Mouse (Mus musculus): ENCODE results near the gene Chst12.
A peak's percentile ranks its signal among the peaks of the same experiment; 100 is the strongest.

The Chst12 gene

DNA sequence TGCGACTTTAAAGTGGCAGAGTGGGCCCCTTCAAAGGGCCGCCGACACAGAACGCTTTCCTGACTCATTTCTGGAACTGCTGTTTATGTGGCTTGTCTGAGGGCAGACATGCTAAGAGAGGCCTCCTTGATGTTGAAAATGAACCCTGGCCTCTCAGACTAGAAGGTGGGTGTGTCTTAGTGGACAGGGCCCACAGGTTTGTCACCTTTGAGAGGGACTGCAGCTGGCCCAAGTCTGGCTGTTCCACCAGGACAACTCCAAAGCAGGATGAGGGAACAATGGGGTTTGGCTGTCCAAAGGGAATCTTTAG is 12.5 kb downstream of the Chst12 start:
- DNase-seq: no peak

GRCm38 (mm10) chr5:140521196-140521595 is 15.8 kb downstream of the Chst12 start:
- DNase-seq: no peak

GRCm38 (mm10) chr5:140526754-140527153 is 21.4 kb downstream of the Chst12 start:
- no peak for DNase-seq

- DNase-seq: no peak
Observed at GRCm38 (mm10) chr5:140538111-140538683, 32.8 kb downstream of the Chst12 start.

DNA sequence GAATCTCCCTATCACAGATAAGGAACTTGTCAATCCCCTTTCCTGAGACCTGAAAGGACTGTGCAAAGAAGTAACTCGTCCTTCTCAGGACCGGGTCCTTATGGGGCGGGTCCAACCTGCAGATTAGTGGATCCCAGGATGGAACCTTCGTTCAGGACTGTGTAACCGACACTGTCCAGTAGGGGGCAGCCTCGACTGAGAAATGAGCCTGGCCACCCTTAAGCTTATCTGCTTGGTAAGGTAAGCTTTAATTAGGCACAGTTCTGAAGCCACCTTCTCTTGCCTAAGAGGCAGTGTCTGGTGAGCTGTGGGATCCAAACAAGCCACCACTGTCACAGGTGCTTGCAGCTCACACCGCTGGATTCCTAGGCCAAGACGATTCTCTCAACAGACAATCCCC is 34.8 kb downstream of the Chst12 start:
- DNase-seq: peak; percentile 62

DNA sequence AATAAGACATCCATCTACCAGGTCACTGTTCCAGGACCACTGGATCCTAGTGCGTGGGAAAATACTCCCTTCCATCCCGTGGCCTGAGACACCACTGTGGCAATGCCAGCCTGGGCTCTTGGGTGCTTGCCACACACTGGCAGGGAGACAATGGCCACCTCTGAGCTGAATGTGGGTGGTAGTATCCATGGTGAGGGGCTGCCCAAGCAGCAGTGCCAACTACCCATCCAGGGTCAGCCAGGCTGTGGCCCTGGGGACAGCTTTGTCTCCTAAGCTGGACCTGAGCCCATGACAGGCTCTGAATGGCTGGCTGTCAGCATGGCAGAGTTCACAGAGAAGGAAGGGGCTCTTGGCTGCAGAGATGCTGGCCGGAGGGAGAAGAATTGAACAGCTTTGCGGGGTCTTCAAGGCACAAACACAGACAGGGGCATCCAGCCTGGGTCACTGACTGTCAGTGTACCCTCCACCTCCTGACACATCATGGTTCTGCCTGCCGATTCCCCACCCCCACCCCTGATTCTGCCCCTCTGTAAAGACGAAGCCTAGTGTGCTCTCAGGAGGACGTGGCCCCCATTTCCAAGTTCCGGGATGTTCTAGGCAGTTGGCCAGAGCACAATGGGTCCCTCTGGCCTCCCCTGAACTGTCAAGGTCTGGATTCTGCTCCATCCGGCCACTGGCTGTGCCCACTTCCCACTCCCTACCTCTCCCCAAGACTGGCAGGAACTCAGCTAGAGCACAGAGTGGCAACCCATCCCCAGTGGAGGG is 37.6 kb downstream of the Chst12 start:
- DNase-seq: no peak

GRCm38 (mm10) chr5:140545651-140546050 is 40.3 kb downstream of the Chst12 start:
- DNase-seq: no peak

DNA sequence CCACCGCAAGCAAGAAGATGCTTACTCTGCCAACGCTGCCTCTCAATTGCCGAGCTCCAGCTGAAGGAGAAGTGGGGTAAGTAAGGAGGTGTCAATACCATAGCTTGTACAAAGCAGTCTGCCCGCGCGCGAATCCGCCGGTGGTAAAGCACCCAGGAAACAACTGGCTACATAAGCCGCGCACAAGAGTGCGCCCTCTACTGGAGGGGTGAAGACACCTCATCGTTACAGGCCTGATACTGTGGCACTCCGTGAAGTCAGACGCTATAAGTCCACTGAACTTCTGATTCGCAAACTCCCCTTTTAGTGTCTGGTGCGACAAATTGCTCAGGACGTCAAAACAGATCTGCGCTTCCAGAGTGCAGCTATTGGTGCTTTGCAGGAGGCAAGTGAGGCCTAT is 41.0 kb downstream of the Chst12 start:
- DNase-seq: no peak

DNA sequence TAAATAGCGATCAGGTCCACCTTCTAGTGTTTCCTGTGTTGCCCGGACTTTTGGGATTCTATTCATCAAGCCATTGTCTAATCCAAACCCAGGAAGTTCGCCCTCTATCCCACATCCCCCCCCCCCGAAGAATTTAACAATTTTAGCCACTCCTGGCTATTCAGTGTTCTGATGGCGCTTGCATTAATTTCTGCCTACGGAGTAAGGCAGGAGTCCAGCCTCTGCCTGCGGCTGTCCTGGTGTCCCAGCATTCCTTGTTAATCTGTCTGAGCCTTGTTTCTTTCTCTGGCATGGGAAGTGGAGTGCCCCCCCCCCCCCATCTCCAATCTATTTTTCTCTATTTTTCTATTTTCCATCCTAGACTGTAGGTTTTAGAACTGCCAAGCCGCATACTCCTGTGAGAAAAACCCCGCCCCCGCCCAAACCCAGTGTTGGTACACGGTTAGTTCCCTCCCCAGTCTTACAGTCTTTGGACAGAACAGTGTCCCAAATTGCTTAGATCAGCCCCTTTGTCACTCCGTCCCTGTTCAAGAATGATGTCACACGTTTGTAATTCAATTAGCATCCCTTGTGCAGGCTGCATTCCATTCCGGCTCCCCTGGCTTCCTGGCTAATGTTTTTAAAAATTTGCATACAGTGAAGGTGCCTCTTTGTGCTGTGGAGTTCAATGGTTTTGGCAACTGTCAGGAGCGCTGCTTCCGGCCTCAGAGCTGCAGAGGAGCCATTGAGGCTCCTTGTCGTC is 44.1 kb downstream of the Chst12 start:
- peak; percentile 54 for DNase-seq

- DNase-seq: no peak
Observed at GRCm38 (mm10) chr5:140553719-140554118, 48.4 kb downstream of the Chst12 start.

DNA sequence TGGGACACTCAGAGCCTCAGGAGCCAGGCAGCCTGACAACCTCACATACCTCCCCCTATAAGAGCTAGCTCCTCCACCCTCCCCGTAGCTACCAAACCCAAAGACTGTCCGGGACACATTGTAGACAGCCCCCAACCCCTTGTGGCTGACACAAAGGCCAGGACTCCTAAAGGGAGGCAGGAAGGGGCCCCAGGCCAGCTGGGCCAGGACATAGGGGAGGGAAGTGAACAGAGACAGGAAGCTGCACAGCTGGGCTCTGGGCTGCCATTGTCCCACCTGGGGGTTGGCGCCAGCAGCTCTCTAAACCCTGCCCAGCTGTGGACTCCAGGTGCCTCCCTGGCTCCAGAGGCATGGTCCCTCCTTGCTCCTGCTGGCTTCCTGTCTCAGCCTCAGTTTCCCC is 51.5 kb downstream of the Chst12 start:
- no peak for DNase-seq

- DNase-seq: no peak
Observed at GRCm38 (mm10) chr5:140562601-140563000, 57.3 kb downstream of the Chst12 start.

DNA sequence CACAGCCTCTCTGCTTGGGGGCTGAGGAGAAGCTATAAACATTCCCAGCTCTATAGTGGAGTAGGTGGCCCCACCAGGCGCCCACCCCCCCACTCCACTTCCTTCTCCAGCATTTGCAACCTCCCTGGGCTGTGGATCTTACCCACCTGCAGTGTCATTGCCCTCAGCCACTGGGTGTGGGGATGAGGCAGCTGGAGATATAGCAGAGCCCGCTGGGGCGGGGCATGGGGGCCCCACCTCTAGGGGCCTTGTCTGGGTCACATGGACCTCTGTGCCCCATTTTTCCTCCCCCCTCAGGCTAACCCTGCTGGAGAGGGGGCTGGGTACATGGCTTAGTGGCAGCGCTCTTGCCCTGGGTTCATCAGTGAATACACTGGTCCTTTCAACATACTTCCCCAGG is 59.5 kb downstream of the Chst12 start, which contains the start of gene Grifin:
Grifin (minus strand) TSS at position 176 of the 400 bp plus-strand sequence.
- DNase-seq: no peak

- DNase-seq: no peak
Observed at GRCm38 (mm10) chr5:140565451-140565850, 60.1 kb downstream of the Chst12 start.

DNA sequence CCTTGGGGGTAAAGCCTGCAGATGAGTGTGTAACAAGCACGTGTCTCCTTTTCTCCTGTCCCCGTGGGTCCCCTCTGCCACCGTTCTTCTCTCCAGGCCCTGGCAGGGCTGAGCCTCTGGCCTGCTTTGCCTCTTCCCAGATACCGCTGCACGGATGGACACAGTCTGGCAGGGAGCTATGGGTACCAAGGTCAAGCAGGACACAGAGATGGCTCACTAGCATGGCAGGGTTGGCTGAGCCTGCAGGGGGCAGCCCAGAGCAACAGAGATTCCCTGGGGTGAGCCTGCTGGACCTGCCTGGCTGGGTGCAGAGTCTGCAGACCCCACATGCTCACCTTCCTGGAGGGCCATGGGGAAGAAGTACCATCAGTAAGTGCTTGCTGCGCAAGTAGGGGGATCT is 60.5 kb downstream of the Chst12 start:
- no peak for DNase-seq

DNA sequence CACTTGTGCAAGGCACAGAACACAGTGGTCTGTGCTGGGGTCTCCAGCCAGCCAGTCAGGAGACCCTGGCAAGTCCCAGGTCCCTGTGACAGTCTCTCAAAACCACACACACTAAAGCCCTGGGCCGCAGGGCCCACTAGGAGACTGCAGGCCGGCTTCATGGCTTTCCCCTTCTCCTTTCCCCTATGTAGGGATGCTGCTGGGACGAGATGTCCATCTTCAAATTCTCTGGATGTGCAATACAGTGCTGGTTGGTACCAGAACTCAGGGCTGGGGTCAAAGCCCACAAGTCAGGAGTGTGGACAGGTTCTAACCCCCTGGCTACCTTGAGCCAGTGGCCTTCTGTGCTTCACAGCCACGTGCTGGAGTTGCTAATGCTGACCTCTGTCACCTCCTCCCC is 60.9 kb downstream of the Chst12 start:
- no peak for DNase-seq

- peak; percentile 58 for DNase-seq
Observed at GRCm38 (mm10) chr5:140567321-140567720, 62.0 kb downstream of the Chst12 start.

DNA sequence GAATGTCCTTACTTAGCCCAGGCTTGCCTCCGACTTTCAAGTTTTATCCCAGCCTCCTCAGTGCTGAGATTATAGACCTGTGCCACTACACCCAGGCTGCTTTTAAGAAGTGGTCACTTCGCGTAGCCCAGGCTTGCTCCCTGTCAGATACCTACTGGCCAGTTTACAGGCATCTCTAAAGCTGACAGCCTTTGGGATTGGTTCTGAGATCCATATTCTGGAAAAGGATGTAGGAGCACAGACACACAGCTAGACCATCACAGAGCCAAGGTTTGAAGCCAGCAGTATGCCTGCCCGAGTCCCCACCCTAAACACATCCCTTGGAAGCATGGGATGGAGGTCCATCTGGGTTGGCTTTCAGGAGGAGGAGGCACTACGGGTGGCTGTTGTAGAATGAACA is 62.4 kb downstream of the Chst12 start:
- DNase-seq: no peak

DNA sequence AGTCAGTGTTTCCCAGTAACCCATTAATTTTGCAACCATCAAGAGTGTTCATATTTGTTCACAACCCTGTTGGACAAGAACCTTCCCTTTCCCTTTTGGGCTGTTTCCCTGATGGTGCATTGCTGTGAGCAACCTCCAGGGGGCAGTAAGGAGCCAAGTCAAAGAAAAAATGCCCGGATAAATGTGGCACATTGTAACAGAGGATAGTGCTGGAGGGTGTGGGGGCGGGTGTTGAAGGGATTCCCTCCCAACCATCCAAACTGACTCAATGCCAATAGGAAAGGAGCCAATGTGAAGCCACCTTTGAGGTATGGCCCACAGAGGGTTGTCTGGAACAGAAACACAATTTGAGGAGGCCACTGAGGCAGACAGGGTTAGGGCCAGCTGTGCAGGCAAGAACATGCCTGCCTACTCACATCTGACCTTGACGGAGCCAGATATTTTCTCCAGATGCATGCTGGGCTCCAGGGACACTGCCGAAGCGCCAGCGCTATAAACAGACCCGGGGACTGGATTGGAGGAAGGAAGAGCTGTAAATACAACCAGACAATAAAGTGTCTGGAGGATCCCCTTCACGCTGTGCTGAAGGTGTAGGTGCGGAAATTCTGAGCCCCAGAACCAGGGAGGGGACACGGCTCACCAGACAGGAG is 63.1 kb downstream of the Chst12 start:
- DNase-seq: peak; percentile 40

GRCm38 (mm10) chr5:140569032-140569595 is 63.8 kb downstream of the Chst12 start:
- no peak for DNase-seq

GRCm38 (mm10) chr5:140570223-140570870 is 65.0 kb downstream of the Chst12 start:
- DNase-seq: no peak

GRCm38 (mm10) chr5:140571201-140571600 is 65.9 kb downstream of the Chst12 start:
- no peak for DNase-seq

DNA sequence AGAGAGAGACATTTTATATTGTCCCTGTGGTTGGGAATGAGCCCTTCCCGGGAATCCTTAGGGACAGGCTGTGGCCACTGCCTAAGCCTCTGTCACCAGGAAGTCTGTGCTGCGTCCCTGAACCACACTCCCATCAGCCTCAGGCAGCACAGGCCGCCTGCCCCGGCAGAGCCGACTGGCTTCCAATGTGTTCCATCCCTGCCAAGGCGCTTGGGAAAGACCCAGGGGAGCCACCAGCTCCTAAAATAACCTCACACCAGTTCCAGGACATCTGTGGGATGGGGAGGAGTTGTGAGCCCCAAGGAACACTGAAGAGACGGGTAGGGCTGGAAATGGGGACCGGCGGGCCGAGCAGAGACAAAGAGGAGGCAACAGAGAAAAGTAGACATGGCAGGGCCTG is 66.3 kb downstream of the Chst12 start:
- DNase-seq: peak; percentile 58

Measured in kidney, adult 11 months (tissue).